9 mouse cellular contexts compared by ENCODE assay signal in the genomic region with DNA sequence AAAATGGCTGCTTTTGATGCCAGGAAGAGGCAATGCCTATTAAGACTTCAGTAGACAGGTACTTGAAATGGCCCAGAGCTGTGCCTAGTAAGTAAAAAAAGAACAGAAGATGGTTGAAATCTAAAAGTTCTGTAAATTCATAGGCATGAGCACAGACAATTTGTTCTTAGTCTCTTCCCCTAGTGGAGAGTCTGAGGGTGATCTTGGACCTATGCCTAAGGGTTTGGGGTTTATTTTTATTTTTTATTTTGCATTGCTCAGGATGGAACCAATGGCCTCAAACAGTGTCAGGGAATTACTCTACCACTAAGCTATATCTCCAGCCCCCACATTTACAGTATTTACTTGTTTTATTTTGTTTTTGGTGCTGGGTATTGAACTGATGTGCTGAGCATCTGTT. TPM values are rescaled to one million over a fixed set of nuclear protein-coding genes. Genes with fewer than 3 reads are reported as not detected.
A peak's percentile ranks its signal among the peaks of the same experiment; 100 is the strongest.
DNase-seq lines count a peak whose midpoint lies in the region; ATAC-seq and TF ChIP-seq lines count a peak whose summit lies in the region.
"Had no signal": no experiment of that assay in that cellular context is flagged by ENCODE, and none has a peak within 500 bp of the region (broad histone marks: within the 10 kb centered on the region; RNA-seq: fewer than 3 reads in every experiment).

No protein-coding gene starts in this region.

- DNase-seq in left cerebral cortex, adult 2 months (ENCODE audit: extremely low spot score in 1 of 2, low spot score in 2 of 2): no peak
- no peak for DNase-seq in left cerebral cortex, postnatal 4 days
- no peak for DNase-seq in thymus, postnatal 0 days (ENCODE audit: low spot score)
- no peak for DNase-seq in cerebellum, postnatal 4 days (ENCODE audit: low spot score in 2 of 2)
- no peak for DNase-seq in layer of hippocampus, postnatal 10 days (ENCODE audit: low spot score in 2 of 2)
- DNase-seq: thymus, postnatal 36 days had no signal

- H3K4me3 ChIP-seq in left cerebral cortex, adult 2 months: peak overlapping the region; percentile 78
- peak overlapping the region; percentile 83 for H3K4me3 ChIP-seq in embryonic facial prominence, embryonic 12.5 days
- peak overlapping the region; percentile 80 for H3K4me3 ChIP-seq in limb, embryonic 12.5 days (replicated peaks)
- H3K4me3 ChIP-seq in neural tube, embryonic 15.5 days (replicated peaks): peak overlapping the region; percentile 88

- peak; percentile 25 for TF ChIP-seq CTCF in left cerebral cortex, adult 2 months (IDR thresholded peaks at IDR 0.05)

- H3K27ac ChIP-seq in left cerebral cortex, adult 2 months: no peak overlapping the region
- H3K27ac ChIP-seq in embryonic facial prominence, embryonic 12.5 days: no peak overlapping the region
- H3K27ac ChIP-seq in limb, embryonic 12.5 days: peak overlapping the region; percentile 91; the same call in 1 of the 2 replicates
- peak overlapping the region; percentile 93 for H3K27ac ChIP-seq in neural tube, embryonic 15.5 days (replicated peaks)

- H3K4me2 ChIP-seq in embryonic facial prominence, embryonic 12.5 days (replicated peaks): peak overlapping the region; percentile 77
- H3K4me2 ChIP-seq in limb, embryonic 12.5 days: peak overlapping the region; percentile 75
- H3K4me2 ChIP-seq in neural tube, embryonic 15.5 days: peak overlapping the region; percentile 86

- H3K4me1 ChIP-seq in embryonic facial prominence, embryonic 12.5 days: peaks cover 8% of the 10 kb centered on the region; the same call in 1 of the 2 replicates
- 0 out of 2 replicates have a peak, but pooled peaks cover 4% of the 10 kb centered on the region for H3K4me1 ChIP-seq in limb, embryonic 12.5 days (replicated peaks)
- peaks cover 21% of the 10 kb centered on the region for H3K4me1 ChIP-seq in neural tube, embryonic 15.5 days

- no peak for ATAC-seq in embryonic facial prominence, embryonic 12.5 days (ENCODE audit: insufficient number of reproducible peaks, insufficient read depth, low FRiP score, low TSS enrichment)
- no peak for ATAC-seq in limb, embryonic 12.5 days (ENCODE audit: insufficient number of reproducible peaks, insufficient read depth, low FRiP score, low TSS enrichment, low read depth)
- no peak for ATAC-seq in neural tube, embryonic 15.5 days (ENCODE audit: low FRiP score)

- H3K27me3 ChIP-seq in embryonic facial prominence, embryonic 12.5 days: no peaks in the 10 kb centered on the region
- H3K27me3 ChIP-seq in limb, embryonic 12.5 days: no peaks in the 10 kb centered on the region
- no peaks in the 10 kb centered on the region for H3K27me3 ChIP-seq in neural tube, embryonic 15.5 days (replicated peaks)

- H3K9me3 ChIP-seq in embryonic facial prominence, embryonic 12.5 days: no peaks in the 10 kb centered on the region
- no peaks in the 10 kb centered on the region for H3K9me3 ChIP-seq in limb, embryonic 12.5 days
- no peaks in the 10 kb centered on the region for H3K9me3 ChIP-seq in neural tube, embryonic 15.5 days (replicated peaks)

- peak overlapping the region; percentile 61 for H3K9ac ChIP-seq in embryonic facial prominence, embryonic 12.5 days
- H3K9ac ChIP-seq in limb, embryonic 12.5 days (replicated peaks): no peak overlapping the region
- peak overlapping the region; percentile 78; the same call in 1 of the 2 replicates for H3K9ac ChIP-seq in neural tube, embryonic 15.5 days (replicated peaks)

- H3K36me3 ChIP-seq in embryonic facial prominence, embryonic 12.5 days: peaks cover 10% of the 10 kb centered on the region; the same call in 1 of the 2 replicates
- H3K36me3 ChIP-seq in limb, embryonic 12.5 days: peaks cover 10% of the 10 kb centered on the region
- peaks cover 8% of the 10 kb centered on the region for H3K36me3 ChIP-seq in neural tube, embryonic 15.5 days

- intact Hi-C loops in left cerebral cortex, adult 2 months (cut with DNase I): loop anchor here (5.0 kb wide), 2 partner anchors 110 to 210 kb away; no protein-coding TSS in a partner anchor
- intact Hi-C loops in left cerebral cortex, postnatal 4 days (cut with DNase I): loop anchor here (10.0 kb wide), 1 partner anchor 157 kb away; a partner anchor contains a TSS

RNA-seq across cellular contexts. Expression of a gene that starts 0.9 kb away (rescaled TPM):
- 10 to 100 TPM; 29.6 to 56.2 TPM for total RNA-seq in left cerebral cortex, adult 2 months (2021)
- 10 to 100 TPM; 25.3 to 41.7 TPM for total RNA-seq in left cerebral cortex, postnatal 4 days (2021)
- polyA plus RNA-seq in embryonic facial prominence, embryonic 12.5 days (2016; fragmentation: Nextera tagmentation; extraction: Ambion mirVana): 1,088 and 1,089 TPM in 2 replicates
- 1,119 and 1,204 TPM in 2 replicates for polyA plus RNA-seq in limb, embryonic 12.5 days (2016; fragmentation: Nextera tagmentation; extraction: Ambion mirVana)
- polyA plus RNA-seq in neural tube, embryonic 15.5 days (2015; fragmentation: Nextera tagmentation; extraction: Ambion mirVana): 682 and 683 TPM in 2 replicates
- 1,551 and 1,799 TPM in 2 replicates for polyA plus RNA-seq in thymus, postnatal 0 days (2015; fragmentation: Nextera tagmentation; extraction: Ambion mirVana)
- 100 to 1,000 TPM in 1 of 2 experiments, 10 to 100 TPM in 1; 100.0 to 120 TPM for total RNA-seq in layer of hippocampus, postnatal 10 days (2021)

Comparison
In these comparisons a context has a peak if more than half of its experiments do, and no peak if none do; other contexts are left out.
1. H3K27ac ChIP-seq: peak in limb, embryonic 12.5 days (single experiment) and neural tube, embryonic 15.5 days (single experiment); none in left cerebral cortex, adult 2 months (single experiment) and embryonic facial prominence, embryonic 12.5 days (single experiment).
2. Peak in every context shown above with its lines, with median percentiles within 50 percentile points of each other: H3K4me3 ChIP-seq and H3K4me2 ChIP-seq.